Mouse (Mus musculus) gastrocnemius, adult 8-10 months (tissue): ENCODE results near the gene Spata9. TPM values are rescaled to one million over a fixed set of nuclear protein-coding genes. Genes with fewer than 3 reads are reported as not detected.

Source experiments
- DNase-seq, 2 experiments: peaks; one replicate each; pipeline ENCODE4 v3.0.0; 2022; ENCODE audit warnings: low spot score in 2 of 2
- total RNA-seq, 4 experiments: library from RNA; stranded (reverse); gene quantifications; 2 replicates each; pipeline ENCODE4 v1.2.4; 2022

Spata9 gene
- total RNA-seq, 4 experiments from 2014 or later = not detected

- DNase-seq = peak; percentile 17 to 25
These were observed 21.1 kb downstream of the Spata9 start for GRCm38 (mm10) chr13:75988096-75988495.

- no peak for DNase-seq
These were observed 25.4 kb downstream of the Spata9 start for GRCm38 (mm10) chr13:75992169-75993028.

- DNase-seq = no peak
These were observed 36.3 kb downstream of the Spata9 start for GRCm38 (mm10) chr13:76003272-76003671.

GRCm38 (mm10) chr13:76014511-76014910, 47.6 kb downstream of the Spata9 start:
- no peak for DNase-seq

GRCm38 (mm10) chr13:76017465-76017864, 50.5 kb downstream of the Spata9 start:
- DNase-seq = no peak

- DNase-seq = peak; percentile 97 to 98
These were observed 51.3 kb downstream of the Spata9 start, which contains the start of gene Rfesd for GRCm38 (mm10) chr13:76017974-76018843. TSS of gene Rfesd (minus strand) at chr13:76018719.

- no peak for DNase-seq
These were observed 52.0 kb downstream of the Spata9 start for GRCm38 (mm10) chr13:76018844-76019400.

- no peak for DNase-seq
These were observed 54.8 kb downstream of the Spata9 start for GRCm38 (mm10) chr13:76021782-76022181.

GRCm38 (mm10) chr13:76024588-76024987, 57.6 kb downstream of the Spata9 start:
- DNase-seq = no peak

- DNase-seq = no peak
These were observed 75.5 kb downstream of the Spata9 start for GRCm38 (mm10) chr13:76042455-76042854.

- no peak for DNase-seq
These were observed 78.0 kb downstream of the Spata9 start for GRCm38 (mm10) chr13:76044971-76045370.

Other genes with a start within 250 kb of the Spata9 start
- gene Glrx, start 127.3 kb upstream of the Spata9 start, total RNA-seq = 10 to 100 TPM; 23.6 to 32.2 (median 28.3) TPM
- 10 to 100 TPM; 18.7 to 21.6 (median 20.0) TPM for gene Rhobtb3, start 23.2 kb upstream of the Spata9 start, total RNA-seq
- gene Rfesd, start 51.6 kb downstream of the Spata9 start, total RNA-seq = 10 to 100 TPM; 17.6 to 29.0 (median 22.7) TPM
- gene Gpr150, start 89.8 kb downstream of the Spata9 start, total RNA-seq = not detected
- 1 to 10 TPM; 3.0 to 4.3 (median 3.8) TPM for gene Arsk, start 131.5 kb downstream of the Spata9 start, total RNA-seq
- gene Ttc37, start 131.6 kb downstream of the Spata9 start, total RNA-seq = 10 to 100 TPM; 13.2 to 16.4 (median 14.2) TPM